Mouse (Mus musculus) hindbrain, embryonic 15.5 days (tissue): Measurements from ENCODE around the gene Fads6. TPM values are rescaled to one million over a fixed set of nuclear protein-coding genes. Genes with fewer than 3 reads are reported as not detected.

Source experiments
- ATAC-seq: fragments of 200-750 bp; cut with Nextera tagmentation; 2 replicates; pipeline ENCODE4 v1.8.0; 2017; ENCODE audit warnings: low read depth, moderate number of reproducible peaks, moderate TSS enrichment; ENCODE audit not compliant: low FRiP score
- H3K27ac ChIP-seq: fragments of 300-500 bp; sonication (generic); replicated peaks from 2 replicates; pipeline ENCODE4 v1.5.1; 2015; ENCODE audit warnings: mild to moderate bottlenecking, inconsistent platforms
- H3K27me3 ChIP-seq: fragments of 300-500 bp; sonication (generic); 2 replicates; pipeline ENCODE4 v1.6.1; 2015; ENCODE audit warnings: control low read depth, inconsistent platforms
- H3K36me3 ChIP-seq: fragments of 300-500 bp; sonication (generic); 2 replicates; pipeline ENCODE4 v1.6.1; 2015; ENCODE audit warnings: control low read depth, inconsistent platforms
- H3K4me1 ChIP-seq: fragments of 300-500 bp; sonication (generic); replicated peaks from 2 replicates; pipeline ENCODE4 v1.6.1; 2015; ENCODE audit warnings: control low read depth, inconsistent platforms
- H3K4me2 ChIP-seq: fragments of 300-500 bp; sonication (generic); 2 replicates; pipeline ENCODE4 v1.6.1; 2015; ENCODE audit warnings: moderate library complexity, mild to moderate bottlenecking, inconsistent platforms
- H3K4me3 ChIP-seq: fragments of 300-500 bp; sonication (generic); 2 replicates; pipeline ENCODE4 v1.5.1; 2015; ENCODE audit warnings: mild to moderate bottlenecking, inconsistent platforms
- H3K9ac ChIP-seq: fragments of 300-500 bp; sonication (generic); 2 replicates; pipeline ENCODE4 v1.6.1; 2015; ENCODE audit warnings: inconsistent platforms
- H3K9me3 ChIP-seq: fragments of 300-500 bp; sonication (generic); 2 replicates; pipeline ENCODE4 v1.6.1; 2016; ENCODE audit warnings: control low read depth, inconsistent platforms
- WGBS: fragments of 180-500 bp; shearing (Covaris S2); methylation state at CpG from one replicate; pipeline ENCODE4 v1.1.7; 2015; 5-methylcytosine and 5-hydroxymethylcytosine counted together
- polyA plus RNA-seq: library from polyadenylated mRNA; unstranded; fragments of >200 nt; fragmentation: Nextera tagmentation; extraction: Ambion mirVana; gene quantifications from 2 replicates; pipeline ENCODE4 v1.2.1, GENCODE M21; 2015

Fads6 gene
- polyA plus RNA-seq, 1 experiment from 2014 or later: 1.3 TPM

- no peak overlapping the region for H3K27ac ChIP-seq
- 0 out of 2 replicates have a peak, but pooled peaks cover 5% of the 10 kb centered on the region for H3K4me1 ChIP-seq
- H3K4me2 ChIP-seq: no peak overlapping the region
- H3K9me3 ChIP-seq: no peaks in the 10 kb centered on the region
- H3K36me3 ChIP-seq: no peaks in the 10 kb centered on the region
- H3K9ac ChIP-seq: no peak overlapping the region
- no peaks in the 10 kb centered on the region for H3K27me3 ChIP-seq
- no peak overlapping the region for H3K4me3 ChIP-seq
- no peak for ATAC-seq
- 63% methylated on average over 4 of the region's 4 CpGs for WGBS
Measured at GRCm38 (mm10) chr11:115285282-115285681, 12.2 kb downstream of the Fads6 start.

GRCm38 (mm10) chr11:115283891-115284620 is 13.4 kb downstream of the Fads6 start:
- WGBS: 89% methylated on average over 12 of the region's 12 CpGs
- no peaks in the 10 kb centered on the region for H3K36me3 ChIP-seq
- no peaks in the 10 kb centered on the region for H3K27me3 ChIP-seq
- no peak for ATAC-seq
- H3K4me2 ChIP-seq: no peak overlapping the region
- H3K4me1 ChIP-seq: 0 out of 2 replicates have a peak, but pooled peaks cover 5% of the 10 kb centered on the region
- H3K4me3 ChIP-seq: no peak overlapping the region
- no peaks in the 10 kb centered on the region for H3K9me3 ChIP-seq
- no peak overlapping the region for H3K27ac ChIP-seq
- H3K9ac ChIP-seq: no peak overlapping the region

- Histone ChIP-seq H3K36me3 (no peaks in the 10 kb centered on the region), H3K4me1 (0 out of 2 replicates have a peak, but pooled peaks cover 5% of the 10 kb centered on the region), H3K4me3 (no peak overlapping the region), H3K4me2 (no peak overlapping the region), H3K27ac (no peak overlapping the region), H3K9ac (no peak overlapping the region), H3K27me3 (no peaks in the 10 kb centered on the region), H3K9me3 (no peaks in the 10 kb centered on the region)
- ATAC-seq: no peak
- WGBS: 79% methylated on average over 9 of the region's 9 CpGs
Measured at GRCm38 (mm10) chr11:115283486-115283765, 14.0 kb downstream of the Fads6 start.

GRCm38 (mm10) chr11:115282723-115283485 is 14.6 kb downstream of the Fads6 start:
- H3K36me3 ChIP-seq: no peaks in the 10 kb centered on the region
- no peaks in the 10 kb centered on the region for H3K9me3 ChIP-seq
- H3K4me3 ChIP-seq: no peak overlapping the region
- H3K27me3 ChIP-seq: no peaks in the 10 kb centered on the region
- 82% methylated on average over 8 of the region's 8 CpGs for WGBS
- ATAC-seq: peak; percentile 49; the same call in 1 of the 2 replicates
- H3K4me2 ChIP-seq: no peak overlapping the region
- H3K4me1 ChIP-seq: peaks cover 8% of the 10 kb centered on the region
- peak overlapping the region; percentile 45; the same call in 1 of the 2 replicates for H3K27ac ChIP-seq
- H3K9ac ChIP-seq: no peak overlapping the region

GRCm38 (mm10) chr11:115282295-115282694 is 15.2 kb downstream of the Fads6 start:
- WGBS: 78% methylated on average over 8 of the region's 8 CpGs
- Histone ChIP-seq H3K4me3 (no peak overlapping the region), H3K9ac (no peak overlapping the region), H3K4me2 (no peak overlapping the region), H3K36me3 (no peaks in the 10 kb centered on the region), H3K27me3 (no peaks in the 10 kb centered on the region), H3K9me3 (no peaks in the 10 kb centered on the region), H3K27ac (peak overlapping the region; percentile 45), H3K4me1 (peaks cover 12% of the 10 kb centered on the region)
- peak; percentile 43; the same call in 1 of the 2 replicates for ATAC-seq

- H3K36me3 ChIP-seq: no peaks in the 10 kb centered on the region
- WGBS: 82% methylated on average over 1 of the region's 1 CpGs
- H3K9me3 ChIP-seq: no peaks in the 10 kb centered on the region
- no peak overlapping the region for H3K4me3 ChIP-seq
- H3K4me2 ChIP-seq: no peak overlapping the region
- no peak overlapping the region for H3K27ac ChIP-seq
- H3K27me3 ChIP-seq: no peaks in the 10 kb centered on the region
- H3K4me1 ChIP-seq: peaks cover 23% of the 10 kb centered on the region
- no peak overlapping the region for H3K9ac ChIP-seq
- no peak for ATAC-seq
Measured at GRCm38 (mm10) chr11:115279726-115280125, 17.7 kb downstream of the Fads6 start.

GRCm38 (mm10) chr11:115278176-115278575 is 19.3 kb downstream of the Fads6 start:
- Histone ChIP-seq H3K4me3 (no peak overlapping the region), H3K27ac (no peak overlapping the region), H3K27me3 (no peaks in the 10 kb centered on the region), H3K36me3 (no peaks in the 10 kb centered on the region), H3K4me2 (peak overlapping the region; percentile 76), H3K9ac (no peak overlapping the region), H3K9me3 (no peaks in the 10 kb centered on the region), H3K4me1 (peaks cover 24% of the 10 kb centered on the region)
- WGBS: 77% methylated on average over 6 of the region's 6 CpGs
- ATAC-seq: no peak

- WGBS: 18% methylated on average over 7 of the region's 7 CpGs
- peaks cover 24% of the 10 kb centered on the region for H3K4me1 ChIP-seq
- no peaks in the 10 kb centered on the region for H3K9me3 ChIP-seq
- no peaks in the 10 kb centered on the region for H3K36me3 ChIP-seq
- peak overlapping the region; percentile 63 for H3K9ac ChIP-seq
- peak overlapping the region; percentile 76 for H3K4me2 ChIP-seq
- peak overlapping the region; percentile 64 for H3K4me3 ChIP-seq
- no peak for ATAC-seq
- no peaks in the 10 kb centered on the region for H3K27me3 ChIP-seq
- peak overlapping the region; percentile 90 for H3K27ac ChIP-seq
Measured at GRCm38 (mm10) chr11:115277604-115277975, 19.9 kb downstream of the Fads6 start.

- peak within 1 kb of the TSS; percentile 90 for H3K27ac ChIP-seq
- peak; percentile 97 for ATAC-seq
- under 1% methylated on average over 42 of the region's 42 CpGs for WGBS
- no peaks in the 10 kb centered on the region for H3K36me3 ChIP-seq
- peak within 1 kb of the TSS; percentile 74 for H3K9ac ChIP-seq
- H3K4me2 ChIP-seq: peak within 1 kb of the TSS; percentile 90
- H3K4me1 ChIP-seq: peaks cover 24% of the 10 kb centered on the region
- peak within 1 kb of the TSS; percentile 64 for H3K4me3 ChIP-seq
- no peaks in the 10 kb centered on the region for H3K27me3 ChIP-seq
- no peaks in the 10 kb centered on the region for H3K9me3 ChIP-seq
Measured at GRCm38 (mm10) chr11:115276780-115277603, 20.5 kb downstream of the Fads6 start, which contains the start of gene Fdxr. Gene Fdxr (minus strand): TSS chr11:115277050.

GRCm38 (mm10) chr11:115275954-115276353 is 21.5 kb downstream of the Fads6 start:
- peak overlapping the region; percentile 74 for H3K9ac ChIP-seq
- H3K36me3 ChIP-seq: no peaks in the 10 kb centered on the region
- H3K9me3 ChIP-seq: no peaks in the 10 kb centered on the region
- no peak for ATAC-seq
- H3K4me3 ChIP-seq: peak overlapping the region; percentile 64
- peak overlapping the region; percentile 90 for H3K4me2 ChIP-seq
- peak overlapping the region; percentile 90; the same call in 1 of the 2 replicates for H3K27ac ChIP-seq
- no peaks in the 10 kb centered on the region for H3K27me3 ChIP-seq
- H3K4me1 ChIP-seq: peaks cover 24% of the 10 kb centered on the region
- WGBS: 59% methylated on average over 3 of the region's 3 CpGs

GRCm38 (mm10) chr11:115275509-115275908 is 22.0 kb downstream of the Fads6 start:
- no peaks in the 10 kb centered on the region for H3K36me3 ChIP-seq
- 89% methylated on average over 6 of the region's 6 CpGs for WGBS
- H3K4me1 ChIP-seq: peaks cover 24% of the 10 kb centered on the region
- peak overlapping the region; percentile 90 for H3K4me2 ChIP-seq
- H3K27me3 ChIP-seq: no peaks in the 10 kb centered on the region
- ATAC-seq: no peak
- peak overlapping the region; percentile 74; the same call in 1 of the 2 replicates for H3K9ac ChIP-seq
- H3K9me3 ChIP-seq: no peaks in the 10 kb centered on the region
- H3K27ac ChIP-seq: no peak overlapping the region
- H3K4me3 ChIP-seq: peak overlapping the region; percentile 64
